Mouse (Mus musculus) E14TG2a.4 (cell line): Measurements from ENCODE around the gene Fam53b.

Experiments used
- CTCF ChIP-seq: conservative IDR thresholded peaks from 2 replicates; pipeline ENCODE4 v1.5.1; 2014; ENCODE audit warnings: low read length
- NANOG ChIP-seq: IDR thresholded peaks from 2 replicates; pipeline ENCODE4 v1.6.1; 2014; ENCODE audit warnings: borderline replicate concordance, low read length, mixed read lengths
- POU5F1 ChIP-seq: IDR thresholded peaks from 2 replicates; pipeline ENCODE4 v1.6.1; 2014; ENCODE audit warnings: low read length, borderline replicate concordance

- TF ChIP-seq CTCF, result no peak
- TF ChIP-seq NANOG, result no peak
- no peak for TF ChIP-seq POU5F1
Measured at GRCm38 (mm10) chr7:132756325-132756724, 57.4 kb downstream of the Fam53b start.
